Mouse (Mus musculus): ENCODE results near the gene Uap1l1. TPM values are rescaled to one million over a fixed set of nuclear protein-coding genes. Genes with fewer than 3 reads are reported as not detected.

The Uap1l1 gene
- polyA plus RNA-seq, 1 experiment from 2014 or later, result 17.8 TPM

- 61% methylated on average over 4 of the region's 4 CpGs for WGBS
- no peak for DNase-seq (ENCODE audit: low spot score)
These were observed 11.1 kb upstream of the Uap1l1 start for GRCm38 (mm10) chr2:25376589-25376988.

GRCm38 (mm10) chr2:25373431-25373830 lies 7.9 kb upstream of the Uap1l1 start:
- peaks cover 34% of the 10 kb centered on the region for H3K4me1 ChIP-seq (replicated peaks; ENCODE audit: control insufficient read depth, insufficient read depth, low read length)
- H3K27me3 ChIP-seq (replicated peaks; ENCODE audit: control insufficient read depth, insufficient read depth, low read length), result no peaks in the 10 kb centered on the region
- no peak for DNase-seq (ENCODE audit: low spot score)
- H3K9ac ChIP-seq (ENCODE audit: low read depth, low read length), result peak overlapping the region; percentile 75
- ATAC-seq (replicated peaks; ENCODE audit: low FRiP score), result no peak
- no peaks in the 10 kb centered on the region for H3K9me3 ChIP-seq (ENCODE audit: control insufficient read depth, low read length)
- H3K36me3 ChIP-seq (ENCODE audit: control insufficient read depth, insufficient read depth, low read length), result peaks cover 22% of the 10 kb centered on the region
- H3K4me2 ChIP-seq, result peak overlapping the region; percentile 78
- H3K4me3 ChIP-seq (ENCODE audit: low read depth, low read length), result peak overlapping the region; percentile 71
- 60% methylated on average over 2 of the region's 2 CpGs for WGBS
- H3K27ac ChIP-seq (ENCODE audit: low read depth, low read length), result no peak overlapping the region

More at GRCm38 (mm10) chr2:25376589-25376988, 11.1 kb upstream of the Uap1l1 start:
- H3K4me2 ChIP-seq, result no peak overlapping the region
- H3K4me1 ChIP-seq (replicated peaks; ENCODE audit: control insufficient read depth, insufficient read depth, low read length), result peaks cover 19% of the 10 kb centered on the region
- no peak overlapping the region for H3K27ac ChIP-seq (ENCODE audit: low read depth, low read length)
- 0 out of 2 replicates have a peak, but pooled peaks cover 2% of the 10 kb centered on the region for H3K27me3 ChIP-seq (replicated peaks; ENCODE audit: control insufficient read depth, insufficient read depth, low read length)
- no peaks in the 10 kb centered on the region for H3K9me3 ChIP-seq (ENCODE audit: control insufficient read depth, low read length)
- peaks cover 22% of the 10 kb centered on the region for H3K36me3 ChIP-seq (ENCODE audit: control insufficient read depth, insufficient read depth, low read length)
- no peak for ATAC-seq (replicated peaks; ENCODE audit: low FRiP score)
- no peak overlapping the region for H3K4me3 ChIP-seq (ENCODE audit: low read depth, low read length)
- no peak overlapping the region for H3K9ac ChIP-seq (ENCODE audit: low read depth, low read length)

GRCm38 (mm10) chr2:25372644-25373391 lies 7.3 kb upstream of the Uap1l1 start:
- Histone ChIP-seq H3K4me2 (peak overlapping the region; percentile 78), H3K36me3 (ENCODE audit: control insufficient read depth, insufficient read depth, low read length) (peaks cover 22% of the 10 kb centered on the region), H3K27me3 (replicated peaks; ENCODE audit: control insufficient read depth, insufficient read depth, low read length) (0 out of 2 replicates have a peak, but pooled peaks cover 2% of the 10 kb centered on the region), H3K9me3 (ENCODE audit: control insufficient read depth, low read length) (no peaks in the 10 kb centered on the region), H3K9ac (ENCODE audit: low read depth, low read length) (peak overlapping the region; percentile 75), H3K27ac (ENCODE audit: low read depth, low read length) (peak overlapping the region; percentile 91), H3K4me3 (ENCODE audit: low read depth, low read length) (peak overlapping the region; percentile 71), H3K4me1 (replicated peaks; ENCODE audit: control insufficient read depth, insufficient read depth, low read length) (peaks cover 34% of the 10 kb centered on the region)
- ATAC-seq (replicated peaks; ENCODE audit: low FRiP score), result peak; percentile 46; the same call in 1 of the 2 replicates
- WGBS, result 2% methylated on average over 42 of the region's 42 CpGs
- DNase-seq (ENCODE audit: low spot score), result peak; percentile 56

- Histone ChIP-seq H3K36me3 (ENCODE audit: control insufficient read depth, insufficient read depth, low read length) (peaks cover 17% of the 10 kb centered on the region), H3K27ac (ENCODE audit: low read depth, low read length) (peak within 1 kb of the TSS; percentile 91), H3K9ac (ENCODE audit: low read depth, low read length) (peak within 1 kb of the TSS; percentile 75), H3K9me3 (ENCODE audit: control insufficient read depth, low read length) (no peaks in the 10 kb centered on the region), H3K4me1 (replicated peaks; ENCODE audit: control insufficient read depth, insufficient read depth, low read length) (peaks cover 34% of the 10 kb centered on the region), H3K4me2 (peak within 1 kb of the TSS; percentile 78), H3K27me3 (replicated peaks; ENCODE audit: control insufficient read depth, insufficient read depth, low read length) (0 out of 2 replicates have a peak, but pooled peaks cover 2% of the 10 kb centered on the region), H3K4me3 (ENCODE audit: low read depth, low read length) (peak within 1 kb of the TSS; percentile 71)
- DNase-seq (ENCODE audit: low spot score) (peak; percentile 90), ATAC-seq (replicated peaks; ENCODE audit: low FRiP score) (peak; percentile 87)
- WGBS, result 1% methylated on average over 65 of the region's 65 CpGs
These were observed 6.5 kb upstream of the Uap1l1 start, which contains the start of gene Sapcd2 for GRCm38 (mm10) chr2:25371764-25372643. Sapcd2 (plus strand) TSS chr2:25372321.

GRCm38 (mm10) chr2:25369996-25370395 lies 4.5 kb upstream of the Uap1l1 start:
- WGBS, result 46% methylated on average over 3 of the region's 3 CpGs
- H3K9ac ChIP-seq (ENCODE audit: low read depth, low read length), result peak overlapping the region; percentile 46; the same call in 1 of the 2 replicates
- peak; percentile 80 for ATAC-seq (replicated peaks; ENCODE audit: low FRiP score)
- DNase-seq (ENCODE audit: low spot score), result no peak
- peak overlapping the region; percentile 67 for H3K27ac ChIP-seq (ENCODE audit: low read depth, low read length)
- 0 out of 2 replicates have a peak, but pooled peaks cover 2% of the 10 kb centered on the region for H3K27me3 ChIP-seq (replicated peaks; ENCODE audit: control insufficient read depth, insufficient read depth, low read length)
- peaks cover 6% of the 10 kb centered on the region; the same call in 1 of the 2 replicates for H3K36me3 ChIP-seq (ENCODE audit: control insufficient read depth, insufficient read depth, low read length)
- H3K4me2 ChIP-seq, result peak overlapping the region; percentile 59
- H3K4me1 ChIP-seq (replicated peaks; ENCODE audit: control insufficient read depth, insufficient read depth, low read length), result peaks cover 37% of the 10 kb centered on the region
- H3K4me3 ChIP-seq (ENCODE audit: low read depth, low read length), result 0 out of 2 replicates have a peak overlapping the region, but pooled peaks have one; percentile 3
- H3K9me3 ChIP-seq (ENCODE audit: control insufficient read depth, low read length), result no peaks in the 10 kb centered on the region

GRCm38 (mm10) chr2:25364761-25365090 lies 756 bp downstream of the Uap1l1 start:
- DNase-seq (ENCODE audit: low spot score), result no peak
- no peaks in the 10 kb centered on the region for H3K36me3 ChIP-seq (ENCODE audit: control insufficient read depth, insufficient read depth, low read length)
- peaks cover 2% of the 10 kb centered on the region for H3K27me3 ChIP-seq (replicated peaks; ENCODE audit: control insufficient read depth, insufficient read depth, low read length)
- H3K4me3 ChIP-seq (ENCODE audit: low read depth, low read length), result peak overlapping the region; percentile 77
- peak overlapping the region; percentile 100 for H3K4me2 ChIP-seq
- 25% methylated on average over 9 of the region's 9 CpGs for WGBS
- no peak overlapping the region for H3K27ac ChIP-seq (ENCODE audit: low read depth, low read length)
- peak overlapping the region; percentile 74 for H3K9ac ChIP-seq (ENCODE audit: low read depth, low read length)
- peaks cover 9% of the 10 kb centered on the region for H3K4me1 ChIP-seq (replicated peaks; ENCODE audit: control insufficient read depth, insufficient read depth, low read length)
- H3K9me3 ChIP-seq (ENCODE audit: control insufficient read depth, low read length), result no peaks in the 10 kb centered on the region
- peak; percentile 14; the same call in 1 of the 2 replicates for ATAC-seq (replicated peaks; ENCODE audit: low FRiP score)

- WGBS, result 84% methylated on average over 4 of the region's 4 CpGs
- no peak for DNase-seq (ENCODE audit: low spot score)
- Histone ChIP-seq H3K27me3 (replicated peaks; ENCODE audit: control insufficient read depth, insufficient read depth, low read length) (peaks cover 2% of the 10 kb centered on the region), H3K36me3 (ENCODE audit: control insufficient read depth, insufficient read depth, low read length) (no peaks in the 10 kb centered on the region), H3K4me1 (replicated peaks; ENCODE audit: control insufficient read depth, insufficient read depth, low read length) (peaks cover 6% of the 10 kb centered on the region), H3K4me3 (ENCODE audit: low read depth, low read length) (no peak overlapping the region), H3K4me2 (peak overlapping the region; percentile 100), H3K9me3 (ENCODE audit: control insufficient read depth, low read length) (no peaks in the 10 kb centered on the region), H3K27ac (ENCODE audit: low read depth, low read length) (no peak overlapping the region), H3K9ac (ENCODE audit: low read depth, low read length) (no peak overlapping the region)
- no peak for ATAC-seq (replicated peaks; ENCODE audit: low FRiP score)
These were observed 1.2 kb downstream of the Uap1l1 start for GRCm38 (mm10) chr2:25364313-25364712.

GRCm38 (mm10) chr2:25363478-25364178 lies 1.9 kb downstream of the Uap1l1 start:
- Histone ChIP-seq H3K4me1 (replicated peaks; ENCODE audit: control insufficient read depth, insufficient read depth, low read length) (peaks cover 3% of the 10 kb centered on the region; the same call in 1 of the 2 replicates), H3K9ac (ENCODE audit: low read depth, low read length) (no peak overlapping the region), H3K4me3 (ENCODE audit: low read depth, low read length) (no peak overlapping the region), H3K27ac (ENCODE audit: low read depth, low read length) (no peak overlapping the region), H3K4me2 (no peak overlapping the region), H3K36me3 (ENCODE audit: control insufficient read depth, insufficient read depth, low read length) (no peaks in the 10 kb centered on the region), H3K27me3 (replicated peaks; ENCODE audit: control insufficient read depth, insufficient read depth, low read length) (peaks cover 2% of the 10 kb centered on the region), H3K9me3 (ENCODE audit: control insufficient read depth, low read length) (no peaks in the 10 kb centered on the region)
- DNase-seq (ENCODE audit: low spot score) (no peak), ATAC-seq (replicated peaks; ENCODE audit: low FRiP score) (no peak)
- 65% methylated on average over 13 of the region's 13 CpGs for WGBS
